Mouse (Mus musculus): ENCODE results near the gene Htra3. TPM values are rescaled to one million over a fixed set of nuclear protein-coding genes. Genes with fewer than 3 reads are reported as not detected.

Htra3 gene
- total RNA-seq, 1 experiment: 0.71 TPM

- TF ChIP-seq ZNF384 (IDR thresholded peaks at IDR 0.05; ENCODE audit: low read depth, low read length) (no peak), MAFK (IDR thresholded peaks at IDR 0.05; ENCODE audit: insufficient read depth, low read depth, low read length) (no peak), HCFC1 (IDR thresholded peaks at IDR 0.05; ENCODE audit: borderline replicate concordance, insufficient read depth, low read length) (no peak), ZC3H11A (IDR thresholded peaks at IDR 0.05; ENCODE audit: borderline replicate concordance, low read depth, low read length) (no peak), CHD2 (IDR thresholded peaks at IDR 0.05; ENCODE audit: low read depth, low read length) (no peak)
- Histone ChIP-seq H3K36me3 (ENCODE audit: control insufficient read depth, insufficient read depth, low read length, poor library complexity, severe bottlenecking) (no peaks in the 10 kb centered on the region), H3K27ac (ENCODE audit: insufficient read depth, low read depth, low read length, poor library complexity, severe bottlenecking) (no peak overlapping the region), H3K9me3 (ENCODE audit: control insufficient read depth, insufficient read depth, low read depth, low read length) (no peaks in the 10 kb centered on the region), H3K4me3 (ENCODE audit: insufficient read depth in 1 of 2, low read depth in 1 of 2, low read length in 2 of 2, poor library complexity in 1 of 2, severe bottlenecking in 1 of 2) (no peak overlapping the region), H3K9ac (ENCODE audit: insufficient read depth, low read depth, low read length, poor library complexity, severe bottlenecking) (no peak overlapping the region), H3K4me1 (ENCODE audit: control insufficient read depth in 2 of 2, insufficient read depth in 2 of 2, low read length in 2 of 2, poor library complexity in 1 of 2) (peaks cover 0 to 7% of the 10 kb centered on the region in 2 experiments; a peak in 2 of 4 replicates)
- no peak for DNase-seq (ENCODE audit: low read depth, low spot score)
- in situ Hi-C loops (cut with MboI; ENCODE audit: low sequenced_read_pairs in 2 of 2, unreplicated experiment in 2 of 2): no loop called here
Observed at GRCm38 (mm10) chr5:35669747-35670411, 9.7 kb downstream of the Htra3 start.

- no peaks in the 10 kb centered on the region for H3K36me3 ChIP-seq (ENCODE audit: control insufficient read depth, insufficient read depth, low read length, poor library complexity, severe bottlenecking)
- H3K27ac ChIP-seq (ENCODE audit: insufficient read depth, low read depth, low read length, poor library complexity, severe bottlenecking): no peak overlapping the region
- peaks cover 0 to 7% of the 10 kb centered on the region in 2 experiments; a peak in 2 of 4 replicates for H3K4me1 ChIP-seq (ENCODE audit: control insufficient read depth in 2 of 2, insufficient read depth in 2 of 2, low read length in 2 of 2, poor library complexity in 1 of 2)
- no peak for DNase-seq (ENCODE audit: low read depth, low spot score)
- in situ Hi-C loops (cut with MboI; ENCODE audit: low sequenced_read_pairs in 2 of 2, unreplicated experiment in 2 of 2): no loop called here
- H3K9ac ChIP-seq (ENCODE audit: insufficient read depth, low read depth, low read length, poor library complexity, severe bottlenecking): no peak overlapping the region
- no peaks in the 10 kb centered on the region for H3K9me3 ChIP-seq (ENCODE audit: control insufficient read depth, insufficient read depth, low read depth, low read length)
- H3K4me3 ChIP-seq (ENCODE audit: insufficient read depth in 1 of 2, low read depth in 1 of 2, low read length in 2 of 2, poor library complexity in 1 of 2, severe bottlenecking in 1 of 2): no peak overlapping the region
- TF ChIP-seq ZNF384 (IDR thresholded peaks at IDR 0.05; ENCODE audit: low read depth, low read length): no peak
- TF ChIP-seq HCFC1 (IDR thresholded peaks at IDR 0.05; ENCODE audit: borderline replicate concordance, insufficient read depth, low read length): no peak
- TF ChIP-seq MAFK (IDR thresholded peaks at IDR 0.05; ENCODE audit: insufficient read depth, low read depth, low read length): no peak
- TF ChIP-seq ZC3H11A (IDR thresholded peaks at IDR 0.05; ENCODE audit: borderline replicate concordance, low read depth, low read length): no peak
- no peak for TF ChIP-seq CHD2 (IDR thresholded peaks at IDR 0.05; ENCODE audit: low read depth, low read length)
Observed at GRCm38 (mm10) chr5:35666152-35666551, 13.4 kb downstream of the Htra3 start.

- in situ Hi-C loops (cut with MboI; ENCODE audit: low sequenced_read_pairs in 2 of 2, unreplicated experiment in 2 of 2): no loop called here
- Histone ChIP-seq H3K9me3 (ENCODE audit: control insufficient read depth, insufficient read depth, low read depth, low read length) (no peaks in the 10 kb centered on the region), H3K4me1 (ENCODE audit: control insufficient read depth in 2 of 2, insufficient read depth in 2 of 2, low read length in 2 of 2, poor library complexity in 1 of 2) (no peaks in the 10 kb centered on the region), H3K4me3 (ENCODE audit: insufficient read depth in 1 of 2, low read depth in 1 of 2, low read length in 2 of 2, poor library complexity in 1 of 2, severe bottlenecking in 1 of 2) (no peak overlapping the region), H3K27ac (ENCODE audit: insufficient read depth, low read depth, low read length, poor library complexity, severe bottlenecking) (no peak overlapping the region), H3K36me3 (ENCODE audit: control insufficient read depth, insufficient read depth, low read length, poor library complexity, severe bottlenecking) (no peaks in the 10 kb centered on the region), H3K9ac (ENCODE audit: insufficient read depth, low read depth, low read length, poor library complexity, severe bottlenecking) (no peak overlapping the region)
- TF ChIP-seq ZC3H11A (IDR thresholded peaks at IDR 0.05; ENCODE audit: borderline replicate concordance, low read depth, low read length): no peak
- TF ChIP-seq CHD2 (IDR thresholded peaks at IDR 0.05; ENCODE audit: low read depth, low read length): no peak
- no peak for TF ChIP-seq ZNF384 (IDR thresholded peaks at IDR 0.05; ENCODE audit: low read depth, low read length)
- no peak for TF ChIP-seq MAFK (IDR thresholded peaks at IDR 0.05; ENCODE audit: insufficient read depth, low read depth, low read length)
- TF ChIP-seq HCFC1 (IDR thresholded peaks at IDR 0.05; ENCODE audit: borderline replicate concordance, insufficient read depth, low read length): no peak
- DNase-seq (ENCODE audit: low read depth, low spot score): no peak
Observed at GRCm38 (mm10) chr5:35662021-35662545, 17.5 kb downstream of the Htra3 start.

GRCm38 (mm10) chr5:35661210-35661609 lies 18.4 kb downstream of the Htra3 start:
- in situ Hi-C loops (cut with MboI; ENCODE audit: low sequenced_read_pairs in 2 of 2, unreplicated experiment in 2 of 2): no loop called here
- no peak for TF ChIP-seq MAFK (IDR thresholded peaks at IDR 0.05; ENCODE audit: insufficient read depth, low read depth, low read length)
- no peak for TF ChIP-seq HCFC1 (IDR thresholded peaks at IDR 0.05; ENCODE audit: borderline replicate concordance, insufficient read depth, low read length)
- TF ChIP-seq ZNF384 (IDR thresholded peaks at IDR 0.05; ENCODE audit: low read depth, low read length): no peak
- no peak for TF ChIP-seq ZC3H11A (IDR thresholded peaks at IDR 0.05; ENCODE audit: borderline replicate concordance, low read depth, low read length)
- TF ChIP-seq CHD2 (IDR thresholded peaks at IDR 0.05; ENCODE audit: low read depth, low read length): no peak

More at GRCm38 (mm10) chr5:35661210-35661609, 18.4 kb downstream of the Htra3 start:
- no peak for DNase-seq (ENCODE audit: low read depth, low spot score)
- Histone ChIP-seq H3K9me3 (ENCODE audit: control insufficient read depth, insufficient read depth, low read depth, low read length) (no peaks in the 10 kb centered on the region), H3K9ac (ENCODE audit: insufficient read depth, low read depth, low read length, poor library complexity, severe bottlenecking) (no peak overlapping the region), H3K36me3 (ENCODE audit: control insufficient read depth, insufficient read depth, low read length, poor library complexity, severe bottlenecking) (no peaks in the 10 kb centered on the region), H3K4me3 (ENCODE audit: insufficient read depth in 1 of 2, low read depth in 1 of 2, low read length in 2 of 2, poor library complexity in 1 of 2, severe bottlenecking in 1 of 2) (no peak overlapping the region), H3K27ac (ENCODE audit: insufficient read depth, low read depth, low read length, poor library complexity, severe bottlenecking) (no peak overlapping the region), H3K4me1 (ENCODE audit: control insufficient read depth in 2 of 2, insufficient read depth in 2 of 2, low read length in 2 of 2, poor library complexity in 1 of 2) (no peaks in the 10 kb centered on the region)
